Mouse (Mus musculus) spleen, postnatal 14 days (tissue): ENCODE results near the gene Tomm5.
"Not testable (repeated sequence)": the region's sequence is repeated elsewhere in the genome, so short reads cannot be mapped to it uniquely, and the experiment has no call there.

ENCODE experiments used
- DNase-seq, 2 experiments: peaks; one replicate each; pipeline ENCODE4 v3.0.0; 2021 to 2022; ENCODE audit warnings: low spot score in 2 of 2

The Tomm5 gene

DNA sequence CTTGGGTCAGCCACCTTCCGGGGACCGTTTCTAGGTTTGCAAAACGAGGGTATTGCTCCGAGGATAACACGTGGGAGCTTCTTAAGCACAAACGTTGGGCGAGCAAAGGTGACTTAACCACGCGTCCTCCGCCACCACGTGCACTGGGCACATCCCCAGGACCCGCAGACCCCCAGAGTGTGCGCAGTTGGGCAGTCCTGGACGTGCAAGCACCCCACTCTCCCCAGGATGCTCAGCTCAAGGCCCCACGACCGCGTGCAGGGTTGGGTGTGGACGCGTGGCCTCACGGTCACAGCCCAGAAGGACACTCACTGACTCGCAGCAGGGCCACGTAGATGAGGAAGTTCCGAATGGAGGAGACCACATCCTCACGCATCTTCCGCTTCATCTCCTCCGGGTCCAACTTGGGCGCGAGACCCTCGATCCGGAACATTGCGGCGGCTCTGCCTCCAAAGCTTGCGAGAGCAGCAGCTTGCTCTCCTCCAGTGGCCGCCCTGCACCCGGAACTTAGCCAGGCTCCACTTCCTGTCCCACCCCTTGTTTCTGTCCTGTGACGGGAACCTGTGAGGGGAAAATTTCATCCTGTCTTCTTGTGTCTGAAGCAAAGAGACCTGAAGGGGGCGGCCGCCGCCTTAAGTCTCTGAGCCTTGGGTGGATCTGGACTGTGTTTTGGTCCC is at the start of gene Tomm5:
Tomm5 (minus strand) TSS at position 514 of the 677 bp plus-strand sequence.
- DNase-seq, result peak; percentile 61 to 70

- no peak for DNase-seq
Measured at GRCm38 (mm10) chr4:45156433-45156832, 48.5 kb upstream of the Tomm5 start.

DNA sequence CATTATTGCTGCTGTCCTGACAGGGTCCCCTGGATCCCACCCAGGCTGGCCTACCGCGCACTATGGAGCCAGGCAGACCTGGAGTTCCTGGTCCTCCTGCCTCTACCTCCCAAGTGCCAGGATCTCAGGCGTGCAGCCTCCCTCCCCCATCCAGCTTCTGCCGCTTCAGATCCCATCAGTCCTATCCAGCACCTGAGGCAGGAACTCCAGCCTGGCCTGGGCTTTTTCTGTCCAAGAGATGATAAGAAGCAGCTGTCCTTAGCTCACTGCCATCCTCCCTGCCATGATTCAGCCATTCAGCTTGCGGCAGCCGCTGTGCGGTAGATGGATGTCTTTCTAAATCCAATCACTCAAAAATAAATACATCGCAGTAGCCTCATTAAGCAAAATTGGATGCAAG is 35.1 kb upstream of the Tomm5 start:
- no peak for DNase-seq

DNA sequence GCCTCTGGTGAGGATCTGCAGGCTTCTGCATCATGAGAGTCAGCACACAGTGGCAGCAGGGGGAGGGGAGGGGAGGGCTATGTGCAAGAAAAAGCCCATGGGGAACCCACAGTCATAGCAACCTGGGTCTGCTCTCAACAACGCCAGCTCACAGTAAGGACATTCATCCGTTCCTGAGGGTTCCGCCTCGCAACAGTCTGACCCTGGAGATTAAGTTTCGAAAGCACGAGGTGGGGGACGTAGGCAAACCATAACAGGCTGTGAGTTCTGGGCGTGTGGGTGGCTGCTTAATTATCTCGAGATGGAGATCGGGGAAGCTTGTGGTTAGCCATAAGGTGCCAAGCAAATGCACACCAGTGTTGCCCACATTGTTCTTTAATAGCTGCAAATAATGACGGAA is 34.5 kb upstream of the Tomm5 start:
- DNase-seq, result no peak

- DNase-seq, result no peak
Measured at GRCm38 (mm10) chr4:45141835-45142234, 33.9 kb upstream of the Tomm5 start.

- no peak for DNase-seq
Measured at GRCm38 (mm10) chr4:45137636-45138035, 29.7 kb upstream of the Tomm5 start.

DNA sequence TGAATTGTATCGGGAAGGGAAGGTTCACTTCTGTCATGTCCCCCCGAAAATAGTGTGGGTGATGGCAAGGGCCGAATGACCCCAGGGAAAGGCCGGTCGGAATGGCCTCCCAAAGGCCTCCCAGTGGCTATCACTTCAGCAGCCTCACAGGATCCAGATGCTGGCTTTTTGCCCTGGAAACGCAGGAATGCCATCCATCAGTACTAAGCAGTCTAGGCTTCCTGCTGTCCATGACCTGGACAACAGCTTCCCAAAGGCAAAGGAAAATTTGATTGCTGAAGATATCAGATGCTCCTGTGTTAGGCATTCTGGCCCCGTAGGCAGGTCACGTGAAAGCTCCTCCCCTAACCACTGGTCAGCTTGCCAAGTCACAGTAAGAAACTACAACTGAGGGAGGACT is 26.6 kb upstream of the Tomm5 start:
- DNase-seq, result no peak

DNA sequence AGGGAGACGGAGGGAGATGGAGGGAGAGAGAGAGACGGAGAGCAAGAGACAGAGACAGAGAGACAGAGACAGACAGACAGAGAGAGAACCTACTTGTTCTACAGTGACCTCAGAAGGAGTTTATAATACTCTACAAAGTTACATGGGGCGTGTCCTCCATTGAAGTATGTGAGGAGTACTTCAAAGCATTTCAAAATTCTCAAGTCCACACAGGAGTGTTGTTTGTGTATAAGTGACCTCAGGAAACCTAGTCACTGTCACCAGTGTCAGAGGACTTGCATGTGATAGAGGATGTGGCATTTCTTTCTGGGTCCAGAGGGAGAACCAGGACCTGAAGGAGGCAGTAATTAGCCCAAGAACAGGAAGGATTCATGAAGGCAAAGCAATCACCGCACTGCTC is 23.1 kb upstream of the Tomm5 start:
- no peak for DNase-seq

- no peak for DNase-seq
Measured at GRCm38 (mm10) chr4:45121311-45121710, 13.4 kb upstream of the Tomm5 start.

GRCm38 (mm10) chr4:45108456-45109110 is 669 bp upstream of the Tomm5 start:
- no peak for DNase-seq

GRCm38 (mm10) chr4:45107066-45107465 is 848 bp downstream of the Tomm5 start:
- no peak for DNase-seq

DNA sequence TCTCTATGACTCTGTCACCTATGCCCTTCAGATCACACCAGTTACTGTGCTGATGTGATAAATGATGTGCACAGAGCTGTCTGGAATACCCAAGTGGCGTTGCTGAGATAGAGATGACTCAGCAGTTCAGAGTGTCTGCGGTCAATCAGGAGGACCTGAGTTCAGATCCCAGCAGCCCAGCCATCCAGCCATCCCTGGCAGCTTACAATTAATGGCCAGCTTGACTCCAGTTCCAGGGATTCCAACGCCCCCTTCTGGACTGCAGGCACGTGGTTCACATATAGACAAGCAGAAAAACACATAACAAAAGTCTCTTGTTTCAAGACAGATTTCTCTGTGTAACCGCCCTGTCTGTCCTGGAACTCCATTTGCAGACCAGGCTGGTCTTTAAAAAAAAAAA is 1.5 kb downstream of the Tomm5 start:
- DNase-seq, result no peak

DNA sequence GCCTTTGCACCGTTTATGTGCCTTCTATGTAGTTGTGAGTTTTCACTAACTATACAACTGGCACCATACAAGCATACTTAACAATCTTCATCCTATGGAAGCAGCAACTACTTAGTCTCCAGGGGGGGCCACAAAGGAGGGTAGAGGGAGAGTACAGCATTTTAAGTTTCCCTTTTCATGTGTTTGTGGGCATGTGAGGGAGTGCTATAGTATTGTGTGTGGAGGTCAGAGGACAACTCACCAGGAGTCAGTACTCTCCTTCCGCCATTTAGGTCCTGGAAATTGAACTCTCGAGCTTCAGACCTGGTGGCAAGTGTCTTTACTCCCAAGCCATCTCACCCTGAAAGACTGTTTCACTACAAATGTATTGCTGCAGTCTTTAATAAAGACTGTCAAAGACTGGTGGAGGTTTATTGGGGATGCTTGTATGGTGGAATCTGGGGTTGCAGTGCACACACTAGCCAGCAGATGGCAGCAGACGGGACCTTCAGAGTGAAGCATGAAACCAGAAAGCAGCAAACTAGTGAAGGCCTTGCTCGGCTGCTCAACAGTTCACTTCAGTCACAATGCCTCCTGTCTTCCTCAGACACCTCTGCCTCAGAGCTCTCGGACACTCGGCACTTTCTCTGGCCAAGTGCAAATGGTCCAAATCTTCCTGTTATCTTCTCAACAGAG is 10.6 kb downstream of the Tomm5 start:
- peak; percentile 21 to 53 for DNase-seq

- DNase-seq, result no peak
Measured at GRCm38 (mm10) chr4:45084895-45085290, 23.0 kb downstream of the Tomm5 start.

DNA sequence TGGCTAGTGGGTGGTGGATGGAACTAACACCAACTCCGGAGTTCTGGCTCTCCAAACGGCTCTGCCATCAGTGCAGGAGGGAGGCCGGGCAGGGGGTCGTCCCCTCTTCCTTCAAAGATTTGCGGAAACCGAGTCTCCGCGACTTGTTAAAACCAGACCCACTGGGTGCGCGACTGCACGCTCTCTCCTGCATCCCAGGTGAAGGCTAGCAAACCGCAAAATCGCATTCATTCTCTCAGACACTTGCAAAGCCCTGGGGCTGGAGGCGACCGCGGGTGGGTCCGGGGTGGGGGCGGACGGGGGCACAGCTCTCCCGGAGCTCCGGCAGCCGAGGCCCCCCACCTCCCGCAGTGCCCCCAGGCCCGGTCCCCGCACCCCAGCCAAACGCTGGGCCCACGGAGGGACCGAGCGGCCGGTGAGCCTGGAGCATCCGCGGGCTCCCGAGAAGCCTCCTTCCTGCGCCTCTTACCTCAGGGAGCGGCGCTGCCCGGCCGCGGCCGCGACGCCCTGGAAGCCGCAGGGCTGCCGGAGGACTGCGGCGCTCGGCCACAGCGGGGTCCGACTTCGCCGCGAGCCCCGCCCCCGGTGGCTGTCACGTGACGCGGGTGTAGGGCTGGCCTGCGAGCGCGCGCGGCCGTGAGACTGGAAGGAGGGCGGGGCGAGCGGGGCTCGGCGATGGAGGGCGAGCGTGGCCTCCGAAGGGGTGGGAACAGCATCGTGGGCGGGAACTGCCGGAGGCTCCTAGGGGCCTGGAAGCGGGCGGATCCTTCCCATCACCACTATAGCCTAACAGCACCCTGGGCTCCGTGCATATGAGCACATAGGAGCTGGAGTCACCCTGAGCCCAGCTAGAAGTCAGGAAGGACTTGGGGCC is 23.7 kb downstream of the Tomm5 start, which contains the start of gene Fbxo10:
Fbxo10 (minus strand) TSS at position 584 of the 874 bp plus-strand sequence.
- DNase-seq, result peak; percentile 86 to 88

DNA sequence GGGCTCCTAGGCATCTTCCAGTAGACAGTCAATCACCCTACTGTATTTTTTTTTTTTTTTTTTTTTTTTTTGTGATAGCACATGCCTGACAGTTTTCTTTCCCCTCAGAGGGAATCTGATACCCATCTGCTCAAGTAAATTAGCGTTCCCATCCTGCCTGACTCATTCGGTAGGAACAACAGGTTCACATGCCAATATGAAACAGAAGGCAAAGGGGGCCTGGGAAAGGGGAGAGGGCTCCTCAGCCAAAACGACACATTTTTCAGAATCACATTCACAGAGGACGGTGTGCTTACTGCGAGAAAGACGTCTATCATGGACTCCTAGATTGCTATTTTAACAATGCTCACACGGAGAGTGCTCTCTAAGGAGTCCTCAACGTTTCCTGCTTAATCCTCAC is 24.4 kb downstream of the Tomm5 start:
- DNase-seq, result no peak

DNA sequence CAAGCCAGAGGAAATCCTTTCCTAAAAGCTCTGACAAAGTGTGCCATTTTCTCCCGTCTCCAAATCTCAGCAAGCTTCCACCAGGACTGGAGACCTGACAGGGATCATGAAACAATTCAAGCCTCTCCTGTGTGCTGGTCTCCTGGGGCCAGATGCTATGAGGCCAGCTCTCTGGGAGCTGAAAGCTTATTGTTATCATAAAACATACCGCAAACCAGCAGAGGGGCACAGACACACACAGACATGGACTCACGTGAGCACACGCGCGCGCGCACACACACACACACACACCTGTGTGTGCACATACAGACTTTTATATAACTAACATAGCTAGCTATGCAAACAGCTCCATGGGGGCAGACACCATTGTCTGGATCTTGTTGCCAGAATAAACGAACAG is 25.0 kb downstream of the Tomm5 start:
- no peak for DNase-seq

- DNase-seq, result not testable (repeated sequence)
Measured at GRCm38 (mm10) chr4:45081041-45081440, 26.9 kb downstream of the Tomm5 start.

GRCm38 (mm10) chr4:45073544-45073943 is 34.4 kb downstream of the Tomm5 start:
- DNase-seq, result no peak

GRCm38 (mm10) chr4:45072261-45072973 is 35.5 kb downstream of the Tomm5 start:
- DNase-seq, result no peak

GRCm38 (mm10) chr4:45067742-45068141 is 40.2 kb downstream of the Tomm5 start:
- DNase-seq, result peak in 1 of 2 experiments; percentile 9
